ENCODE assay signal across 8 mouse cellular contexts in genomic region chr9:54533975-54534374, GRCm38 (mm10). TPM values are rescaled to one million over a fixed set of nuclear protein-coding genes. Genes with fewer than 3 reads are reported as not detected.
DNase-seq lines count a peak whose midpoint lies in the region; ATAC-seq and TF ChIP-seq lines count a peak whose summit lies in the region.

No protein-coding gene starts in this region.

- no peak for TF ChIP-seq CTCF in MEL (IDR thresholded peaks at IDR 0.05 in 2 of 3, conservative IDR thresholded peaks at IDR 0.05 in 1 of 3; ENCODE audit: control insufficient read depth in 1 of 3, insufficient read depth in 1 of 3, low read depth in 2 of 3, low read length in 3 of 3, poor library complexity in 1 of 3, severe bottlenecking in 1 of 3)

- no peak overlapping the region for H3K9ac ChIP-seq in MEL (ENCODE audit: control insufficient read depth, low read depth, low read length, poor library complexity, severe bottlenecking)
- H3K9ac ChIP-seq in forebrain, embryonic 14.5 days (ENCODE audit: low read length): peak overlapping the region; percentile 5; the same call in 1 of the 2 replicates

- H3K27ac ChIP-seq in MEL (ENCODE audit: control insufficient read depth, low read depth, low read length): no peak overlapping the region
- H3K27ac ChIP-seq in forebrain, embryonic 14.5 days (ENCODE audit: low read depth, low read length): peak overlapping the region; percentile 84

- 25% methylated on average over 5 of the region's 5 CpGs for WGBS in forebrain, embryonic 14.5 days

- H3K36me3 ChIP-seq in MEL (ENCODE audit: control insufficient read depth in 1 of 2, insufficient read depth in 2 of 2, low read length in 2 of 2): no peaks in the 10 kb centered on the region
- H3K36me3 ChIP-seq in forebrain, embryonic 14.5 days (ENCODE audit: control insufficient read depth, insufficient read depth, low read length): no peaks in the 10 kb centered on the region

- H3K4me1 ChIP-seq in MEL (ENCODE audit: control insufficient read depth in 1 of 2, insufficient read depth in 2 of 2, low read length in 2 of 2): no peaks in the 10 kb centered on the region
- peaks cover 28% of the 10 kb centered on the region for H3K4me1 ChIP-seq in forebrain, embryonic 14.5 days (ENCODE audit: control insufficient read depth, insufficient read depth, low read length)

- no peak overlapping the region for H3K4me3 ChIP-seq in MEL (ENCODE audit: control insufficient read depth in 1 of 2, insufficient read depth in 1 of 2, low read depth in 2 of 2, low read length in 2 of 2)
- H3K4me3 ChIP-seq in forebrain, embryonic 14.5 days (ENCODE audit: low read depth, low read length): no peak overlapping the region

- no peak overlapping the region for H3K4me2 ChIP-seq in forebrain, embryonic 14.5 days (ENCODE audit: low read length)

- no peaks in the 10 kb centered on the region for H3K79me2 ChIP-seq in MEL (ENCODE audit: control insufficient read depth, insufficient read depth, low read length, poor library complexity)

- peaks cover 2 to 7% of the 10 kb centered on the region in 2 experiments for H3K27me3 ChIP-seq in MEL (ENCODE audit: control insufficient read depth in 1 of 2, insufficient read depth in 2 of 2, low read length in 2 of 2)
- no peaks in the 10 kb centered on the region for H3K27me3 ChIP-seq in forebrain, embryonic 14.5 days (replicated peaks; ENCODE audit: control insufficient read depth, insufficient read depth, low read length)

- no peak for TF ChIP-seq RAD21 in MEL (IDR thresholded peaks at IDR 0.05; ENCODE audit: low read depth, low read length)

- TF ChIP-seq EP300 in MEL (IDR thresholded peaks at IDR 0.05; ENCODE audit: low read depth in 1 of 2, low read length in 2 of 2): no peak

- peak; percentile 87 for ATAC-seq in forebrain, embryonic 14.5 days

- intact Hi-C loops in heart, postnatal 36 days (cut with DNase I): no loop called here

- no peaks in the 10 kb centered on the region for H3K9me3 ChIP-seq in MEL (replicated peaks; ENCODE audit: insufficient read depth, low read length)
- H3K9me3 ChIP-seq in forebrain, embryonic 14.5 days (replicated peaks; ENCODE audit: control insufficient read depth, low read length): no peaks in the 10 kb centered on the region

- TF ChIP-seq POLR2A in MEL (IDR thresholded peaks at IDR 0.05; ENCODE audit: control insufficient read depth in 1 of 2, insufficient read depth in 1 of 2, low read depth in 1 of 2, low read length in 2 of 2, poor library complexity in 1 of 2): no peak

- peak; percentile 27 for DNase-seq in adrenal gland, postnatal 25 days
- DNase-seq in adrenal gland, adult 2 months: no peak
- peak; percentile 12 for DNase-seq in MEL (ENCODE audit: low read depth, low spot score)
- peak; percentile 86 for DNase-seq in forebrain, embryonic 14.5 days (ENCODE audit: low spot score)
- peak; percentile 45 for DNase-seq in left cerebral cortex, adult 11 months (ENCODE audit: low spot score)
- DNase-seq in right cerebral cortex, postnatal 4 days: peak; percentile 79
- no peak for DNase-seq in heart, postnatal 36 days
- no peak for DNase-seq in urinary bladder, adult 18-20 months (ENCODE audit: low spot score in 2 of 2)

TF ChIP-seq in MEL, 35 proteins besides CTCF, POLR2A, EP300 and RAD21:
- TF ChIP-seq JUND (IDR thresholded peaks at IDR 0.05; ENCODE audit: low read depth, low read length) (no peak), ETS1 (IDR thresholded peaks at IDR 0.05; ENCODE audit: low read depth, low read length) (no peak), RCOR1 (IDR thresholded peaks at IDR 0.05; ENCODE audit: low read depth, low read length) (no peak), MEF2A (IDR thresholded peaks at IDR 0.05; ENCODE audit: extremely low read depth, insufficient replicate concordance, low read depth, low read length, poor library complexity, severe bottlenecking) (no peak), GATA1 (IDR thresholded peaks at IDR 0.05; ENCODE audit: low read depth, low read length) (no peak), ZKSCAN1 (IDR thresholded peaks at IDR 0.05; ENCODE audit: low read depth, low read length) (no peak), MXI1 (IDR thresholded peaks at IDR 0.05; ENCODE audit: low read depth, low read length) (no peak), USF2 (IDR thresholded peaks at IDR 0.05; ENCODE audit: borderline replicate concordance in 1 of 2, insufficient read depth in 1 of 2, low read depth in 1 of 2, low read length in 2 of 2) (no peak), MYB (IDR thresholded peaks at IDR 0.05; ENCODE audit: low read depth, low read length) (no peak), CHD1 (IDR thresholded peaks at IDR 0.05; ENCODE audit: low read depth, low read length) (no peak), SIN3A (IDR thresholded peaks at IDR 0.05; ENCODE audit: low read length) (no peak), NRF1 (IDR thresholded peaks at IDR 0.05; ENCODE audit: insufficient read depth, low read depth, low read length, poor library complexity, severe bottlenecking) (no peak), USF1 (IDR thresholded peaks at IDR 0.05; ENCODE audit: low read depth, low read length) (no peak), GABPA (IDR thresholded peaks at IDR 0.05; ENCODE audit: low read depth, low read length) (no peak), MYC (IDR thresholded peaks at IDR 0.05; ENCODE audit: low read depth, low read length) (no peak), MAZ (IDR thresholded peaks at IDR 0.05; ENCODE audit: low read depth, low read length) (no peak), SMC3 (IDR thresholded peaks at IDR 0.05; ENCODE audit: low read depth, low read length) (no peak), ZMIZ1 (IDR thresholded peaks at IDR 0.05; ENCODE audit: low read depth, low read length) (no peak)

RNA-seq across cellular contexts. Expression of gene Sh2d7, which starts 4.8 kb away (rescaled TPM):
- not detected in 2 replicates for total RNA-seq in adrenal gland, postnatal 25 days (2021)
- not detected for total RNA-seq in adrenal gland, adult 2 months (2021)
- not detected in 2 replicates for polyA plus RNA-seq in adrenal gland, adult 2 months (2012; rRNA removed)
- 0.04 TPM in 1 of 2 replicates, not detected in the other for total RNA-seq in MEL (2012; rRNA removed)
- polyA plus RNA-seq in MEL (2012; ENCODE audit: insufficient read depth in 1 of 2, insufficient read length in 2 of 2, low read depth in 1 of 2, low replicate concordance in 2 of 2, missing spikeins in 1 of 2): not detected
- 0.10 TPM in 2 replicates for polyA plus RNA-seq in forebrain, embryonic 14.5 days (2014; fragmentation: Nextera tagmentation; extraction: Ambion mirVana)
- not detected for total RNA-seq in heart, postnatal 36 days (2021)

RNA-seq across cellular contexts. Expression of gene Cib2, which starts 26.0 kb away (rescaled TPM):
- total RNA-seq in adrenal gland, postnatal 25 days (2021): 37.7 and 48.6 TPM in 2 replicates
- total RNA-seq in adrenal gland, adult 2 months (2021): 100 to 1,000 TPM in 1 of 2 experiments, 10 to 100 TPM in 1; 47.9 to 131 TPM
- 15.1 and 31.7 TPM in 2 replicates for polyA plus RNA-seq in adrenal gland, adult 2 months (2012; rRNA removed)
- total RNA-seq in MEL (2012; rRNA removed): 5.0 and 7.3 TPM in 2 replicates
- polyA plus RNA-seq in MEL (2012; ENCODE audit: insufficient read depth in 1 of 2, insufficient read length in 2 of 2, low read depth in 1 of 2, low replicate concordance in 2 of 2, missing spikeins in 1 of 2): 1 to 10 TPM in 1 of 2 experiments, not detected in 1; 9.0 TPM
- 42.7 and 43.4 TPM in 2 replicates for polyA plus RNA-seq in forebrain, embryonic 14.5 days (2014; fragmentation: Nextera tagmentation; extraction: Ambion mirVana)
- total RNA-seq in heart, postnatal 36 days (2021): 1 to 10 TPM; 1.4 to 1.7 TPM

RNA-seq across cellular contexts. Expression of gene Dmxl2, which starts 32.5 kb away (rescaled TPM):
- 18.3 and 19.1 TPM in 2 replicates for total RNA-seq in adrenal gland, postnatal 25 days (2021)
- 10 to 100 TPM; 15.0 to 15.9 TPM for total RNA-seq in adrenal gland, adult 2 months (2021)
- polyA plus RNA-seq in adrenal gland, adult 2 months (2012; rRNA removed): 0.81 and 1.5 TPM in 2 replicates
- 6.1 and 6.9 TPM in 2 replicates for total RNA-seq in MEL (2012; rRNA removed)
- 100 to 1,000 TPM in 1 of 2 experiments, 1 to 10 TPM in 1; 9.1 to 238 TPM for polyA plus RNA-seq in MEL (2012; ENCODE audit: insufficient read depth in 1 of 2, insufficient read length in 2 of 2, low read depth in 1 of 2, low replicate concordance in 2 of 2, missing spikeins in 1 of 2)
- 39.5 and 53.7 TPM in 2 replicates for polyA plus RNA-seq in forebrain, embryonic 14.5 days (2014; fragmentation: Nextera tagmentation; extraction: Ambion mirVana)
- 10 to 100 TPM; 22.3 to 25.6 TPM for total RNA-seq in heart, postnatal 36 days (2021)

RNA-seq across cellular contexts. Expression of gene Idh3a, which starts 52.2 kb away (rescaled TPM):
- total RNA-seq in adrenal gland, postnatal 25 days (2021): 223 and 260 TPM in 2 replicates
- total RNA-seq in adrenal gland, adult 2 months (2021): 100 to 1,000 TPM; 245 to 445 TPM
- polyA plus RNA-seq in adrenal gland, adult 2 months (2012; rRNA removed): 44.3 and 48.7 TPM in 2 replicates
- 160 and 170 TPM in 2 replicates for total RNA-seq in MEL (2012; rRNA removed)
- polyA plus RNA-seq in MEL (2012; ENCODE audit: insufficient read depth in 1 of 2, insufficient read length in 2 of 2, low read depth in 1 of 2, low replicate concordance in 2 of 2, missing spikeins in 1 of 2): 100 to 1,000 TPM; 205 to 282 TPM
- polyA plus RNA-seq in forebrain, embryonic 14.5 days (2014; fragmentation: Nextera tagmentation; extraction: Ambion mirVana): 141 and 175 TPM in 2 replicates
- 100 to 1,000 TPM; 577 to 619 TPM for total RNA-seq in heart, postnatal 36 days (2021)

Comparison
In these comparisons a context has a peak if more than half of its experiments do, and no peak if none do; other contexts are left out.
1. DNase-seq: peak in adrenal gland, postnatal 25 days (single experiment), MEL (single experiment), forebrain, embryonic 14.5 days (single experiment), left cerebral cortex, adult 11 months (single experiment) and right cerebral cortex, postnatal 4 days (single experiment); none in adrenal gland, adult 2 months (single experiment), heart, postnatal 36 days (0 of 2) and urinary bladder, adult 18-20 months (0 of 2).